Mouse (Mus musculus) CH12.LX (cell line): ENCODE measurements at regions not wholly inside any gene's neighbourhood (a gene's known extent, or its start where the extent isn't known, plus 50 kb on each side); places are given as distances from the start of the nearest gene placed in this dataset.

Experiments
- DNase-seq: peaks from one replicate; pipeline ENCODE4 v3.0.0-alpha.2; 2013; ENCODE audit errors: extremely low read depth
- H3K27ac ChIP-seq: 2 replicates; pipeline ENCODE4 v1.5.1; 2012; ENCODE audit warnings: low read depth, mild to moderate bottlenecking, control low read depth, moderate library complexity; ENCODE audit not compliant: insufficient read depth
- H3K27me3 ChIP-seq: replicated peaks from 2 replicates; pipeline ENCODE3; 2012; ENCODE audit warnings: inconsistent platforms
- H3K36me3 ChIP-seq, 2 experiments: replicated peaks in 1 of 2; 2 replicates each; pipeline versions ENCODE3 to v1.6.1; 2012; ENCODE audit warnings: inconsistent platforms in 1 of 2, low read length in 1 of 2, mild to moderate bottlenecking in 1 of 2, mixed read lengths in 1 of 2, moderate library complexity in 1 of 2; ENCODE audit not compliant: control insufficient read depth in 1 of 2, insufficient read depth in 1 of 2
- H3K4me1 ChIP-seq, 2 experiments: 2 replicates each; pipeline ENCODE4 v1.6.1; 2012; ENCODE audit warnings: inconsistent platforms in 1 of 2, moderate library complexity in 1 of 2; ENCODE audit not compliant: insufficient read depth in 2 of 2, control insufficient read depth in 1 of 2
- H3K4me2 ChIP-seq: 2 replicates; pipeline ENCODE4 v1.6.1; 2012; ENCODE audit warnings: low read depth, mild to moderate bottlenecking, control low read depth; ENCODE audit not compliant: poor library complexity, insufficient read depth, severe bottlenecking
- H3K4me3 ChIP-seq, 3 experiments: fragments of 150-350 bp in 1 of 3; sonication (generic) in 1 of 3; replicated peaks in 1 of 3; 2 replicates each; pipeline versions ENCODE3 to v1.5.1; 2011 to 2012; ENCODE audit warnings: low read depth in 2 of 3, low read length in 2 of 3, mild to moderate bottlenecking in 2 of 3, moderate library complexity in 2 of 3, control low read depth in 1 of 3, improper control_type of control experiment in 1 of 3, inconsistent platforms in 1 of 3, mixed read lengths in 1 of 3; ENCODE audit not compliant: poor library complexity in 1 of 3
- H3K79me2 ChIP-seq: replicated peaks from 2 replicates; pipeline ENCODE4 v1.6.1; 2012; ENCODE audit warnings: mild to moderate bottlenecking, moderate library complexity; ENCODE audit not compliant: control insufficient read depth, poor library complexity, insufficient read depth, severe bottlenecking; ENCODE audit errors: extremely low read depth
- H3K9ac ChIP-seq: 2 replicates; pipeline ENCODE4 v1.6.1; 2012; ENCODE audit warnings: low read depth, mild to moderate bottlenecking, control low read depth, moderate library complexity; ENCODE audit not compliant: insufficient read depth
- H3K9me3 ChIP-seq: replicated peaks from 2 replicates; pipeline ENCODE3; 2012; ENCODE audit warnings: low read length, inconsistent platforms, mixed read lengths
- CHD1 ChIP-seq: IDR thresholded peaks from 2 replicates; pipeline ENCODE4 v1.6.1; 2012; ENCODE audit warnings: low read depth, low read length, improper control_type of control experiment, inconsistent platforms
- CTCF ChIP-seq, 2 experiments: IDR thresholded peaks in 1 of 2; conservative IDR thresholded peaks in 1 of 2; 2 replicates each; pipeline ENCODE4 v1.5.1; 2011 to 2012; ENCODE audit warnings: low read depth in 2 of 2, low read length in 2 of 2, improper control_type of control experiment in 1 of 2, inconsistent platforms in 1 of 2, mild to moderate bottlenecking in 1 of 2, moderate library complexity in 1 of 2
- E2F4 ChIP-seq: IDR thresholded peaks from 2 replicates; pipeline ENCODE4 v1.6.1; 2011; ENCODE audit warnings: low read depth, low read length, improper control_type of control experiment; ENCODE audit not compliant: insufficient replicate concordance
- GABPA ChIP-seq: IDR thresholded peaks from 2 replicates; pipeline ENCODE4 v1.6.1; 2012; ENCODE audit warnings: low read depth, low read length, improper control_type of control experiment, inconsistent platforms; ENCODE audit not compliant: insufficient replicate concordance
- JUND ChIP-seq: conservative IDR thresholded peaks from 2 replicates; pipeline ENCODE4 v1.6.1; 2011; ENCODE audit warnings: low read depth, low read length, improper control_type of control experiment
- MAFK ChIP-seq: IDR thresholded peaks from 2 replicates; pipeline ENCODE4 v1.6.1; 2011; ENCODE audit warnings: low read length, improper control_type of control experiment; ENCODE audit not compliant: insufficient replicate concordance
- MAZ ChIP-seq: IDR thresholded peaks from 2 replicates; pipeline ENCODE4 v1.6.1; 2012; ENCODE audit warnings: low read depth, mild to moderate bottlenecking, inconsistent platforms, low read length, improper control_type of control experiment, moderate library complexity
- MEF2A ChIP-seq: IDR thresholded peaks from 2 replicates; pipeline ENCODE4 v1.6.1; 2014; ENCODE audit warnings: low read depth, mild to moderate bottlenecking, inconsistent platforms, low read length, improper control_type of control experiment, borderline replicate concordance
- MXI1 ChIP-seq: IDR thresholded peaks from 2 replicates; pipeline ENCODE4 v1.6.1; 2011; ENCODE audit warnings: mild to moderate bottlenecking, low read depth, low read length, improper control_type of control experiment
- MYC ChIP-seq: IDR thresholded peaks from 2 replicates; pipeline ENCODE4 v1.6.1; 2011; ENCODE audit warnings: low read depth, mild to moderate bottlenecking, improper control_type of control experiment, low read length
- NELFE ChIP-seq: IDR thresholded peaks from 2 replicates; pipeline ENCODE4 v1.6.1; 2011; ENCODE audit warnings: low read depth, low read length, improper control_type of control experiment
- NRF1 ChIP-seq: IDR thresholded peaks from 2 replicates; pipeline ENCODE4 v1.6.1; 2014; ENCODE audit warnings: low read depth, mild to moderate bottlenecking, inconsistent platforms, low read length, improper control_type of control experiment, moderate library complexity
- POLR2A ChIP-seq: IDR thresholded peaks from 2 replicates; pipeline ENCODE4 v1.6.1; 2011; ENCODE audit warnings: low read depth, mild to moderate bottlenecking, improper control_type of control experiment, low read length
- POLR2AphosphoS2 ChIP-seq: IDR thresholded peaks from 2 replicates; pipeline ENCODE4 v1.6.1; 2011; ENCODE audit warnings: low read depth, low read length, improper control_type of control experiment
- RCOR1 ChIP-seq: conservative IDR thresholded peaks from 2 replicates; pipeline ENCODE4 v1.6.1; 2012; ENCODE audit warnings: low read depth, mild to moderate bottlenecking, inconsistent platforms, low read length, improper control_type of control experiment
- SIN3A ChIP-seq: IDR thresholded peaks from 2 replicates; pipeline ENCODE4 v1.6.1; 2012; ENCODE audit warnings: low read length, improper control_type of control experiment, inconsistent platforms
- TBP ChIP-seq: conservative IDR thresholded peaks from 2 replicates; pipeline ENCODE4 v1.6.1; 2011; ENCODE audit warnings: low read depth, low read length, improper control_type of control experiment
- TCF12 ChIP-seq: IDR thresholded peaks from 2 replicates; pipeline ENCODE4 v1.6.1; 2014; ENCODE audit warnings: low read depth, mild to moderate bottlenecking, inconsistent platforms, low read length, improper control_type of control experiment
- UBTF ChIP-seq: IDR thresholded peaks from 2 replicates; pipeline ENCODE4 v1.6.1; 2012; ENCODE audit warnings: low read depth, mild to moderate bottlenecking, inconsistent platforms, low read length, improper control_type of control experiment, moderate library complexity
- USF2 ChIP-seq: conservative IDR thresholded peaks from 2 replicates; pipeline ENCODE4 v1.6.1; 2011; ENCODE audit warnings: low read depth, low read length, improper control_type of control experiment
- ZKSCAN1 ChIP-seq: IDR thresholded peaks from 2 replicates; pipeline ENCODE4 v1.6.1; 2012; ENCODE audit warnings: low read depth, inconsistent platforms, low read length, improper control_type of control experiment, borderline replicate concordance
- dilution Hi-C: fragments of 300-500 bp; cut with MboI; formaldehyde crosslinking; loops from 2 replicates; pipeline ENCODE4 v1.14.3; 2020; ENCODE audit warnings: low sequenced_read_pairs; ENCODE audit not compliant: extremely low pct_unique_long_range_greater_than_20kb, extremely low pct_ligation_motif_present
- in situ Hi-C: fragments of 300-500 bp; cut with MboI; formaldehyde crosslinking; loops from 3 replicates; pipeline ENCODE4 v1.14.3; 2019; ENCODE audit warnings: low sequenced_read_pairs, low pct_ligation_motif_present, low pct_unique_long_range_greater_than_20kb, mixed read lengths

DNA sequence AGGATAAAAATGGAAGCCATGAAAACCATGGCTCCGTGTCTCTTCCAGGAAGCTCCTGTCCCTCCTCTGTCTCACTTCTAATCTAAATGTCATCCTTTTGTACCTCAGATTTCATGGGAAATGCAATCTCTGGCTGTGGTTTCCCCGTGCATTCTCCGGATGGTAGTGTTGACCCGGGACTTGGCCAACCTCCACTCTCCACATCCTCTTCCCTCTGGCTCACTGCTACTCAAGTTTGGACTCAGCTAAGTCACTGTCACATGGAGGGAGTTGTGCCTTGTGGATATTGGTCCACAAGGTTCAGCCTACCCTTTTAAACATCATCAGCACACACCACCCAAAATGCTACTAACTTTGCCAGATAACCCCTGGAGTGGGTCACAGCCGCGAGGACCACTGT is 226.4 kb downstream of the Irs2 start:
- Histone ChIP-seq H3K9me3 (no peaks in the 10 kb centered on the region), H3K27ac (no peak overlapping the region), H3K27me3 (no peaks in the 10 kb centered on the region), H3K9ac (no peak overlapping the region), H3K79me2 (no peaks in the 10 kb centered on the region), H3K4me2 (no peak overlapping the region), H3K36me3 (no peaks in the 10 kb centered on the region), H3K4me1 (peaks cover 4 to 9% of the 10 kb centered on the region in 2 experiments; a peak in 2 of 4 replicates), H3K4me3 (no peak overlapping the region)
- in situ Hi-C loops = no loop called here
- dilution Hi-C loops = no loop called here
- no peak for DNase-seq
- no peak for TF ChIP-seq JUND
- no peak for TF ChIP-seq SIN3A
- no peak for TF ChIP-seq E2F4
- no peak for TF ChIP-seq NELFE
- no peak for TF ChIP-seq NRF1
- TF ChIP-seq UBTF = no peak
- TF ChIP-seq MAFK = no peak
- TF ChIP-seq MAZ = no peak
- no peak for TF ChIP-seq MYC
- TF ChIP-seq MEF2A = no peak
- TF ChIP-seq MXI1 = no peak
- no peak for TF ChIP-seq CHD1
- no peak for TF ChIP-seq TCF12
- TF ChIP-seq CTCF (conservative IDR thresholded peaks at IDR 0.05 in 1 of 2, IDR thresholded peaks at IDR 0.05 in 1 of 2; ENCODE audit: low read depth in 2 of 2, low read length in 2 of 2) = no peak
- TF ChIP-seq RCOR1 = no peak

- no peaks in the 10 kb centered on the region for H3K27me3 ChIP-seq
- H3K79me2 ChIP-seq = no peaks in the 10 kb centered on the region
- no peak for DNase-seq
- H3K36me3 ChIP-seq = no peaks in the 10 kb centered on the region
- no peak overlapping the region for H3K4me3 ChIP-seq
- in situ Hi-C loops = no loop called here
- TF ChIP-seq NELFE (no peak), JUND (no peak), POLR2A (no peak), POLR2AphosphoS2 (no peak), MAFK (no peak), ZKSCAN1 (no peak), GABPA (no peak), MEF2A (no peak), USF2 (no peak), CHD1 (no peak), RCOR1 (no peak), TBP (no peak)
- TF ChIP-seq, all 38 proteins: peak for 0
- Histone ChIP-seq H3K27ac (no peak overlapping the region), H3K4me2 (no peak overlapping the region), H3K9ac (no peak overlapping the region), H3K4me1 (peaks cover 4 to 9% of the 10 kb centered on the region in 2 experiments; a peak in 2 of 4 replicates), H3K9me3 (no peaks in the 10 kb centered on the region)
- dilution Hi-C loops = no loop called here
Observed at GRCm38 (mm10) chr8:10779636-10780035, 228.6 kb downstream of the Irs2 start.
